Mouse (Mus musculus): ENCODE results near the gene Atxn7. TPM values are rescaled to one million over a fixed set of nuclear protein-coding genes. Genes with fewer than 3 reads are reported as not detected.

The Atxn7 gene
- polyA plus RNA-seq, 1 experiment: 9.6 TPM

DNA sequence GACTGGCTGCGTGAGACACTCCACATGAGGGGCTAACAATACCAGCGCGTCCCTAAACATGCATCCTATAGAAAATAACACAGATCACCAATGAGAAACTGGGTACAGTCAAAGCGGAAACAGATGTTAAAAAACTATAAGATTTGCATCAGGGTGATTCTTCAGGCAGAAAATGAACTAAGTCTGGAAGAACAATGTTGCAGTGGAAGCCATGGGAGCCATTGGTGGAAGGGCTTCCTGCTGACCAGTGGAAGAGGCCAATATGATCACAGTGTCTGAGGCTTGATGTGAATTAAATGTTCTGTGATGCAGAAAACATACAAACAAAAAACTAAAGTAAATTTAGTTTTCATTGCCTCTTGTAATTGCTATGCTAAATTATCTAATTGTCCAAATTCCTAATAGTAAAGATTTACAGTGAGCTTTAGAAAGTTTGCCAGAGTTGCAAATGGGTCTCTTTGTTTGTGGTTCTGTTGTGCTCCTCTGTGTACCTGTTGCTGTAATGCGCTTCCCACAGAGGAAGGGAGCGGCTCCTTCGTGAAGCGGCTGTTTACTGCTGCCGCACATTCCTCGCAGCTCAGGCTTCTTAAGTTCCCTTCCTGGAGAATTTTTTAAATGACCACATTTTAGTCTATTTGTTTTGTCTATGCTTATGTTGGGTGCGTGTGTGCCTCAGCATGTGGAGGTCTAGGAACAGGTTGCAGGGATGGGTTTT, 101.4 kb downstream of the Atxn7 start:
- Histone ChIP-seq H3K27me3 (ENCODE audit: control insufficient read depth, insufficient read depth, low read length, poor library complexity, severe bottlenecking) (no peaks in the 10 kb centered on the region), H3K4me3 (ENCODE audit: low read depth, low read length) (no peak overlapping the region), H3K9me3 (replicated peaks; ENCODE audit: control insufficient read depth, insufficient read depth, low read length, poor library complexity, severe bottlenecking) (no peaks in the 10 kb centered on the region), H3K4me1 (ENCODE audit: control insufficient read depth, insufficient read depth, low read length) (no peaks in the 10 kb centered on the region), H3K36me3 (ENCODE audit: control insufficient read depth, insufficient read depth, low read length, poor library complexity, severe bottlenecking) (no peaks in the 10 kb centered on the region), H3K27ac (ENCODE audit: insufficient read depth, low read length) (no peak overlapping the region), H3K9ac (ENCODE audit: low read depth, poor library complexity, severe bottlenecking) (no peak overlapping the region)
- TF ChIP-seq EP300 (IDR thresholded peaks at IDR 0.05; ENCODE audit: insufficient read depth, low read depth, low read length): no peak
- TF ChIP-seq CTCF (IDR thresholded peaks at IDR 0.05; ENCODE audit: low read depth, low read length): no peak
- TF ChIP-seq POLR2A (IDR thresholded peaks at IDR 0.05; ENCODE audit: insufficient read depth, low read length): no peak

DNA sequence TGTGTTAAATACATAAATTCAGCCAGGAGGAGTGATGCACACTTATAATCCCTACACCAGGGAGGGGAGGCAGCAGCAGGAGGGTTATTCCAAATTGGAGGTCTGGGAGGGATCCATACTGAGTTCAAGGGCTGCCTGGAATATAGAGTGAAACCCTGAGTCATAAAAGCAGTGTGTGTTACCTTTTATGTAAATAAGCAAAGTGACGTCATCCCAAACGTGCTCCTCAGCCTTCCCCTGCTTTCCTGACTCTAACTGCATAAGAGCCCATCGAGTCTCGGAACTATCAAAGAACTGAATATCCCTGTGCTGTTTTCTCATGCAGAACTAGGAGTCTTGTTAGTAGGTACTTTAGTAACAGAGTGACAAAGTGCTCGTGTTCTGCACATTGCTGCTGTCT, 102.1 kb downstream of the Atxn7 start:
- H3K4me3 ChIP-seq (ENCODE audit: low read depth, low read length): no peak overlapping the region
- no peak overlapping the region for H3K27ac ChIP-seq (ENCODE audit: insufficient read depth, low read length)
- H3K9ac ChIP-seq (ENCODE audit: low read depth, poor library complexity, severe bottlenecking): no peak overlapping the region
- no peaks in the 10 kb centered on the region for H3K9me3 ChIP-seq (replicated peaks; ENCODE audit: control insufficient read depth, insufficient read depth, low read length, poor library complexity, severe bottlenecking)
- H3K27me3 ChIP-seq (ENCODE audit: control insufficient read depth, insufficient read depth, low read length, poor library complexity, severe bottlenecking): no peaks in the 10 kb centered on the region
- H3K4me1 ChIP-seq (ENCODE audit: control insufficient read depth, insufficient read depth, low read length): no peaks in the 10 kb centered on the region
- no peak for TF ChIP-seq CTCF (IDR thresholded peaks at IDR 0.05; ENCODE audit: low read depth, low read length)
- no peak for TF ChIP-seq POLR2A (IDR thresholded peaks at IDR 0.05; ENCODE audit: insufficient read depth, low read length)
- no peak for TF ChIP-seq EP300 (IDR thresholded peaks at IDR 0.05; ENCODE audit: insufficient read depth, low read depth, low read length)
- no peaks in the 10 kb centered on the region for H3K36me3 ChIP-seq (ENCODE audit: control insufficient read depth, insufficient read depth, low read length, poor library complexity, severe bottlenecking)

DNA sequence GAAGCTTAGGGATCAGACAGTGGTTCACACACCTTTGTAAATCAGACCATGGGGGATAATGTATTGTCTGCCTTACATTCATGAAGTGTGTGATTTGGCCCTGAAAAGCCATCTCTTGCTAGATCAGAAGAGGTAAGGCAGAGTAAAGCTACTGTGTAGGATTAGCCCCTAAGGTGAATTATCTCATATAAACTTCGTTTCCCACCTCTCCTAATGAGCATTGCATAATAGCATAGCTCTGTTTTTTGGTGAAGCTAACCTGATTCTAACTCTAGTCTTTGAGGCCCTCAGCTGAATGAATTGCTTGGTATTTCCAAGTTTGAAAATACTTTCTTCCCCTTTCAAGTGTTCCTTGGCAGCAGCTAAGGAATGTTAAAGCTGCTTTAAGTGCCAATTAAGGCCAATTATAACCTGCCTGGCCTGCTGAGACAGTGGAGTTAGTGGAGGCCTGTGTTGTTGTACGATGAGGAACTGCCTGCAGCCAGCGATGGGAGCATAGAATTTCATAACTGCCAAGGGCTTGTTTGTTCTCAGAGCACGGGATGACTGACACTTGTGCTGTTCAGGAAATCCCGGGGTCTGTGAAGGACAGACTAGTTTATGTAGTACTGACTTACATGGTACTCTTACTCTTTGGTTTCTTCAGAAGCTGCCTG, 103.4 kb downstream of the Atxn7 start:
- Histone ChIP-seq H3K4me3 (ENCODE audit: low read depth, low read length) (no peak overlapping the region), H3K4me1 (ENCODE audit: control insufficient read depth, insufficient read depth, low read length) (no peaks in the 10 kb centered on the region), H3K27me3 (ENCODE audit: control insufficient read depth, insufficient read depth, low read length, poor library complexity, severe bottlenecking) (no peaks in the 10 kb centered on the region), H3K9me3 (replicated peaks; ENCODE audit: control insufficient read depth, insufficient read depth, low read length, poor library complexity, severe bottlenecking) (no peaks in the 10 kb centered on the region), H3K27ac (ENCODE audit: insufficient read depth, low read length) (no peak overlapping the region), H3K9ac (ENCODE audit: low read depth, poor library complexity, severe bottlenecking) (no peak overlapping the region), H3K36me3 (ENCODE audit: control insufficient read depth, insufficient read depth, low read length, poor library complexity, severe bottlenecking) (no peaks in the 10 kb centered on the region)
- TF ChIP-seq POLR2A (IDR thresholded peaks at IDR 0.05; ENCODE audit: insufficient read depth, low read length) (no peak), EP300 (IDR thresholded peaks at IDR 0.05; ENCODE audit: insufficient read depth, low read depth, low read length) (no peak), CTCF (IDR thresholded peaks at IDR 0.05; ENCODE audit: low read depth, low read length) (no peak)

DNA sequence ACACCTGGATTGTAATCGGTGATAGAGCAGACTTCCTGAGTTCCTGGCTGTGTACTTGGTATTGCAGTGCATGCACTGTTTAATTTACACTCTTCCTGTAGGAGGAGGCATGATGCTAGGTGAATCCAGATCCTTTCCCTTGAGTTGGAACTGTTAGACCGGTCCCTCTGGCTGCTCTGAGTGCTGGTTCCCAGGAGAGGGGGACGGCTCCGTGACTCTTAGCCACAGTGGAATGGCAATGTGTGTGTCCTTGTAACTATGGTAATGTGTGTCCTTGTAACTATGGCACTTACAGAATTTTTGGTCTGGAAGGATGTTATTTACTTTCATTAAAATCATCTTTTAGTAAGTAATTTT, 103.9 kb downstream of the Atxn7 start:
- no peaks in the 10 kb centered on the region for H3K9me3 ChIP-seq (replicated peaks; ENCODE audit: control insufficient read depth, insufficient read depth, low read length, poor library complexity, severe bottlenecking)
- H3K27me3 ChIP-seq (ENCODE audit: control insufficient read depth, insufficient read depth, low read length, poor library complexity, severe bottlenecking): no peaks in the 10 kb centered on the region
- H3K9ac ChIP-seq (ENCODE audit: low read depth, poor library complexity, severe bottlenecking): no peak overlapping the region
- no peak overlapping the region for H3K4me3 ChIP-seq (ENCODE audit: low read depth, low read length)
- H3K36me3 ChIP-seq (ENCODE audit: control insufficient read depth, insufficient read depth, low read length, poor library complexity, severe bottlenecking): no peaks in the 10 kb centered on the region
- TF ChIP-seq CTCF (IDR thresholded peaks at IDR 0.05; ENCODE audit: low read depth, low read length): no peak
- TF ChIP-seq POLR2A (IDR thresholded peaks at IDR 0.05; ENCODE audit: insufficient read depth, low read length): no peak
- no peak for TF ChIP-seq EP300 (IDR thresholded peaks at IDR 0.05; ENCODE audit: insufficient read depth, low read depth, low read length)
- no peak overlapping the region for H3K27ac ChIP-seq (ENCODE audit: insufficient read depth, low read length)
- H3K4me1 ChIP-seq (ENCODE audit: control insufficient read depth, insufficient read depth, low read length): no peaks in the 10 kb centered on the region

DNA sequence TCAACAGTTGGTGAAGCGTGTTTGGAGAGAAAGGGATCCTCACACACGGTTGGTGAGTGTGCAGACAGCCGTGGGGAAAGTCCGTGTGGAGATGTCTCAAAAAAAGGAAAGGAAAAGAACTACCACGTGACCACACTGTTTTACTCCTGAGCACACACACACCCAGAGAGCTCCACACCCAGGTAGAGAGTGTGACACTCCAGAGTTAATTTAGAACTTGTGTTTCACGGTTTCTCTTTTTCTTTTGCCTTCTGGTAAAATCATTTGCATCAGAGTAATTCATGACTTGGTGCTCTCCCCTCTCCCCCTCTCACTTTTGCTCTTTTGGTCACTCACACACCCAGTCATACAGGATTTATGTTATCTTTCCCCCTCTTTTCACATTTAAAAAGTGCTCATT, 105.0 kb downstream of the Atxn7 start:
- no peak for TF ChIP-seq POLR2A (IDR thresholded peaks at IDR 0.05; ENCODE audit: insufficient read depth, low read length)
- TF ChIP-seq CTCF (IDR thresholded peaks at IDR 0.05; ENCODE audit: low read depth, low read length): no peak
- TF ChIP-seq EP300 (IDR thresholded peaks at IDR 0.05; ENCODE audit: insufficient read depth, low read depth, low read length): no peak
- H3K4me3 ChIP-seq (ENCODE audit: low read depth, low read length): no peak overlapping the region
- no peak overlapping the region for H3K27ac ChIP-seq (ENCODE audit: insufficient read depth, low read length)
- H3K9ac ChIP-seq (ENCODE audit: low read depth, poor library complexity, severe bottlenecking): no peak overlapping the region
- H3K9me3 ChIP-seq (replicated peaks; ENCODE audit: control insufficient read depth, insufficient read depth, low read length, poor library complexity, severe bottlenecking): no peaks in the 10 kb centered on the region
- H3K36me3 ChIP-seq (ENCODE audit: control insufficient read depth, insufficient read depth, low read length, poor library complexity, severe bottlenecking): no peaks in the 10 kb centered on the region
- no peaks in the 10 kb centered on the region for H3K4me1 ChIP-seq (ENCODE audit: control insufficient read depth, insufficient read depth, low read length)
- no peaks in the 10 kb centered on the region for H3K27me3 ChIP-seq (ENCODE audit: control insufficient read depth, insufficient read depth, low read length, poor library complexity, severe bottlenecking)
